Comparison of ENCODE assay signal across 29 mouse cellular contexts in the genomic region with DNA sequence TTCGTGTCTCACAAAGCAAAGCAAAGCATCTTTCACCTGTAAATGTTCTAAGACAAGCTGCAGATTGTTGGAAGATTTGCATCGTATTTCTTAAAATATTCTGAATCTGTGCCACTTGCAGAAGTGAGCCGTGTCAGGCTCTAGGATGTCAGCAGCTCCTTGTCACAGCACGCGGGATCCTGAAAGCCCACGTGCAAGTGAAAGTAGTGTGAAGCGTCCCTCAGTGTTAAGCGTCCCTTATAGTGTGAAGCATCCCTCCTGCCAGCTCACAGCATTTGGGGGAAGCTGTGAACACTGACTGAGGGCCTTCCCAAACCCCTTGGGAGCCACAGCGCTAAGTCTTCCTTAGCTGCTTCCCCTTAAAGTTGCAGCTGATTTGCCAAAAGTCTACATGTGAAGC.
DNase-seq lines count a peak whose midpoint lies in the region; ATAC-seq and TF ChIP-seq lines count a peak whose summit lies in the region.
"Had no signal": no experiment of that assay in that cellular context is flagged by ENCODE, and none has a peak within 500 bp of the region (broad histone marks: within the 10 kb centered on the region; RNA-seq: fewer than 3 reads in every experiment).

No protein-coding gene starts in this region.

- H3K4me3 ChIP-seq in midbrain, embryonic 12.5 days = no peak overlapping the region
- H3K4me3 ChIP-seq in cerebellum, adult 2 months (replicated peaks; ENCODE audit: insufficient read depth, low read depth, low read length) = no peak overlapping the region
- H3K4me3 ChIP-seq: embryonic facial prominence, embryonic 13.5 days; erythroblast, embryonic 14.5 days; heart, embryonic 12.5 days; liver, embryonic 13.5 days; myocyte; neural tube, embryonic 13.5 days had no signal

- no peaks in the 10 kb centered on the region for H3K9me3 ChIP-seq in midbrain, embryonic 12.5 days
- H3K9me3 ChIP-seq: embryonic facial prominence, embryonic 13.5 days; heart, embryonic 12.5 days; liver, embryonic 13.5 days; neural tube, embryonic 13.5 days had no signal

- peak; percentile 32 for ATAC-seq in frontal cortex, adult (ENCODE audit: low TSS enrichment)
- no peak for ATAC-seq in midbrain, embryonic 12.5 days (ENCODE audit: low FRiP score, low read depth)
- ATAC-seq: intestine, postnatal 0 days had no signal

- peak overlapping the region; percentile 97 for H3K27ac ChIP-seq in midbrain, embryonic 12.5 days (replicated peaks)
- H3K27ac ChIP-seq in cerebellum, adult 2 months (ENCODE audit: insufficient read depth, low read length) = no peak overlapping the region
- H3K27ac ChIP-seq: embryonic facial prominence, embryonic 13.5 days; liver, embryonic 13.5 days; neural tube, embryonic 13.5 days had no signal

- no peak overlapping the region for H3K9ac ChIP-seq in midbrain, embryonic 12.5 days (replicated peaks)
- H3K9ac ChIP-seq: embryonic facial prominence, embryonic 13.5 days; heart, embryonic 12.5 days; liver, embryonic 13.5 days; neural tube, embryonic 13.5 days had no signal

- H3K4me1 ChIP-seq in midbrain, embryonic 12.5 days = peaks cover 85% of the 10 kb centered on the region
- H3K4me1 ChIP-seq in cerebellum, adult 2 months (ENCODE audit: control insufficient read depth, insufficient read depth, low read length) = peaks cover 16% of the 10 kb centered on the region

- TF ChIP-seq POLR2A in cerebellum, adult 2 months (IDR thresholded peaks at IDR 0.05; ENCODE audit: borderline replicate concordance, insufficient read depth, low read length) = no peak

- H3K4me2 ChIP-seq in midbrain, embryonic 12.5 days (replicated peaks) = no peak overlapping the region
- H3K4me2 ChIP-seq: embryonic facial prominence, embryonic 13.5 days; heart, embryonic 12.5 days; liver, embryonic 13.5 days; neural tube, embryonic 13.5 days had no signal

- no peak for DNase-seq in frontal cortex, postnatal 25 days (ENCODE audit: low spot score in 2 of 2)
- peak; percentile 50 for DNase-seq in right cerebral cortex, adult 18-20 months
- no peak for DNase-seq in right cerebral cortex, adult 2 months (ENCODE audit: low spot score in 2 of 2)
- peak; percentile 54 for DNase-seq in telencephalon, adult 2 months (ENCODE audit: low read depth, low spot score)
- no peak for DNase-seq in lung, postnatal 25 days (ENCODE audit: low spot score)
- DNase-seq in cerebellum, adult 2 months = no peak
- DNase-seq: adrenal gland, postnatal 25 days; cerebellum, adult 11 months; cerebellum, postnatal 14 days; embryo, embryonic 11 days; gastrocnemius, postnatal 25 days; heart, adult 18-20 months; heart, postnatal 10 days; kidney, postnatal 36 days; layer of hippocampus, adult 9-11 months; liver, embryonic 13.5 days; lung, adult 2 months; lung, postnatal 4 days; retina, postnatal 1 day; thymus, adult 2 months; thymus, postnatal 4 days had no signal

- no peaks in the 10 kb centered on the region for H3K27me3 ChIP-seq in midbrain, embryonic 12.5 days
- no peaks in the 10 kb centered on the region for H3K27me3 ChIP-seq in cerebellum, adult 2 months (ENCODE audit: control insufficient read depth, insufficient read depth, low read length)
- H3K27me3 ChIP-seq: embryonic facial prominence, embryonic 13.5 days had no signal

- peaks cover 38% of the 10 kb centered on the region for H3K36me3 ChIP-seq in midbrain, embryonic 12.5 days
- H3K36me3 ChIP-seq: embryonic facial prominence, embryonic 13.5 days; heart, embryonic 12.5 days; liver, embryonic 13.5 days had no signal

- TF ChIP-seq CTCF in cerebellum, adult 2 months (IDR thresholded peaks at IDR 0.05; ENCODE audit: borderline replicate concordance, insufficient read depth, low read depth, low read length) = no peak

- WGBS in midbrain, embryonic 12.5 days = 73% methylated on average over 9 of the region's 9 CpGs
- 88% methylated on average over 9 of the region's 9 CpGs for WGBS in cerebellum, adult 2 months

Comparison
In these comparisons a context has a peak if more than half of its experiments do, and no peak if none do; other contexts are left out.
1. DNase-seq: peak in right cerebral cortex, adult 18-20 months (single experiment) and telencephalon, adult 2 months (single experiment); none in frontal cortex, postnatal 25 days (0 of 2), right cerebral cortex, adult 2 months (0 of 2), lung, postnatal 25 days (single experiment) and cerebellum, adult 2 months (0 of 2).